Mouse (Mus musculus) myocyte (in vitro differentiated cells): ENCODE data around the gene Gtf3c3. TPM values are rescaled to one million over a fixed set of nuclear protein-coding genes. Genes with fewer than 3 reads are reported as not detected.

Source experiments
- H3K27me3 ChIP-seq: one replicate; pipeline ENCODE4 v1.6.1; 2011; ENCODE audit not compliant: control insufficient read depth, insufficient read depth, insufficient read length
- H3K36me3 ChIP-seq: one replicate; pipeline ENCODE4 v1.6.1; 2011; ENCODE audit not compliant: control insufficient read depth, insufficient read depth
- H3K4me2 ChIP-seq: one replicate; pipeline ENCODE4 v1.6.1; 2011; ENCODE audit warnings: low read depth, control low read depth
- H3K4me3 ChIP-seq: one replicate; pipeline ENCODE4 v1.5.1; 2011; ENCODE audit warnings: mild to moderate bottlenecking, control low read depth, moderate library complexity
- H3K79me2 ChIP-seq: one replicate; pipeline ENCODE4 v1.6.1; 2011; ENCODE audit not compliant: control insufficient read depth, insufficient read depth
- H3ac ChIP-seq: one replicate; pipeline ENCODE4 v1.6.1; 2011; ENCODE audit not compliant: control insufficient read depth, insufficient read length
- CEBPB ChIP-seq: IDR thresholded peaks from 2 replicates; pipeline ENCODE4 v1.6.1; 2011; ENCODE audit warnings: mild to moderate bottlenecking, moderate library complexity; ENCODE audit not compliant: poor library complexity, insufficient read depth, severe bottlenecking
- E2F4 ChIP-seq: IDR thresholded peaks from one replicate; pipeline ENCODE4 v1.6.1; 2011; ENCODE audit warnings: mild to moderate bottlenecking, control low read depth, moderate library complexity; ENCODE audit not compliant: insufficient read depth
- MAX ChIP-seq: IDR thresholded peaks from one replicate; pipeline ENCODE4 v1.6.1; 2011; ENCODE audit warnings: low read depth, mild to moderate bottlenecking, control low read depth
- MYOD1 ChIP-seq, 3 experiments: IDR thresholded peaks; one replicate each; pipeline ENCODE4 v1.6.1; 2011; ENCODE audit warnings: control low read depth in 2 of 3, low read depth in 2 of 3, mild to moderate bottlenecking in 2 of 3, moderate library complexity in 1 of 3; ENCODE audit not compliant: insufficient read length in 2 of 3, control insufficient read depth in 1 of 3
- MYOG ChIP-seq, 3 experiments: IDR thresholded peaks; one replicate each; pipeline ENCODE4 v1.6.1; 2011; ENCODE audit warnings: control low read depth in 2 of 3, low read depth in 2 of 3, mild to moderate bottlenecking in 2 of 3; ENCODE audit not compliant: insufficient read length in 2 of 3, control insufficient read depth in 1 of 3, insufficient read depth in 1 of 3
- POLR2A ChIP-seq: IDR thresholded peaks from one replicate; pipeline ENCODE4 v1.6.1; 2011; ENCODE audit warnings: low read depth, mild to moderate bottlenecking, control low read depth, moderate library complexity; ENCODE audit not compliant: insufficient read length
- POLR2AphosphoS2 ChIP-seq: IDR thresholded peaks from one replicate; pipeline ENCODE4 v1.6.1; 2011; ENCODE audit warnings: low read depth, control low read depth; ENCODE audit not compliant: insufficient read length
- REST ChIP-seq: IDR thresholded peaks from one replicate; pipeline ENCODE4 v1.6.1; 2011; ENCODE audit warnings: mild to moderate bottlenecking, control low read depth, moderate library complexity; ENCODE audit not compliant: insufficient read depth, insufficient read length
- SRF ChIP-seq: IDR thresholded peaks from one replicate; pipeline ENCODE4 v1.6.1; 2011; ENCODE audit warnings: low read depth; ENCODE audit not compliant: control insufficient read depth, insufficient read length
- TCF12 ChIP-seq: IDR thresholded peaks from one replicate; pipeline ENCODE4 v1.6.1; 2011; ENCODE audit warnings: mild to moderate bottlenecking, control low read depth; ENCODE audit not compliant: poor library complexity, insufficient read depth, severe bottlenecking
- TCF3 ChIP-seq: IDR thresholded peaks from one replicate; pipeline ENCODE4 v1.6.1; 2011; ENCODE audit warnings: low read depth, control low read depth; ENCODE audit not compliant: insufficient read length
- USF1 ChIP-seq: IDR thresholded peaks from one replicate; pipeline ENCODE4 v1.6.1; 2011; ENCODE audit warnings: low read depth, mild to moderate bottlenecking, control low read depth, moderate library complexity
- polyA plus RNA-seq: library from polyadenylated mRNA; unstranded; fragments of >200 nt; fragmentation: generic; extraction: Trizol; gene quantifications from one replicate; pipeline ENCODE4 v1.2.1, GENCODE M21; 2012; ENCODE audit warnings: missing spikeins

Gtf3c3 gene
- polyA plus RNA-seq, 1 experiment: 6.0 TPM

DNA sequence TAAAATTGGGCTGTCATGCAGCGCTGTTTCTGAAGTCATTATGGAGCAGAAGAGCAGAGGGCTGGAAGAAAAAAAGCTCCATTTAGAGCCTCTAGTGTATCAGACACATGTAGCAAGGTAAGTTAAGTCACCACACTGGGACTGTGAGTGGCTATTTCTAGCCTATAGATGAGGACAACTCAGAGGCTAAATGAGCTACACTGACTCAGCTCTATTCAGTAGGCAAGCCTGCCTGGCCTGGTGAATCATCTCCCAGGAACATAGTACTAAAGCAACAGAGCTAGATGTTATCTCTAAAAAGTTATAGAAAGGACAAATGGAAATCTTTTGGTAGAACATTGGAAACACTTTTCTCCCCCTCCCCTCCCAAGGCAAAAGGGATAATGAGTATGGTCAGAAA is 28.6 kb upstream of the Gtf3c3 start:
- Histone ChIP-seq H3K4me3 (no peak overlapping the region), H3K27me3 (no peaks in the 10 kb centered on the region), H3K36me3 (no peaks in the 10 kb centered on the region), H3K79me2 (no peaks in the 10 kb centered on the region), H3ac (no peak overlapping the region), H3K4me2 (no peak overlapping the region)
- TF ChIP-seq MAX (no peak), POLR2AphosphoS2 (no peak)

- TF ChIP-seq REST (no peak), MAX (no peak), POLR2A (no peak), E2F4 (no peak), TCF12 (no peak), USF1 (no peak), SRF (no peak), POLR2AphosphoS2 (no peak), MYOG (IDR thresholded peaks at IDR 0.05; ENCODE audit: control insufficient read depth in 1 of 3, insufficient read depth in 1 of 3, insufficient read length in 2 of 3, low read depth in 2 of 3) (no peak), MYOD1 (IDR thresholded peaks at IDR 0.05; ENCODE audit: control insufficient read depth in 1 of 3, insufficient read length in 2 of 3, low read depth in 2 of 3) (no peak), CEBPB (no peak), TCF3 (no peak)
Observed at GRCm38 (mm10) chr1:54452116-54452515, 13.3 kb upstream of the Gtf3c3 start.

GRCm38 (mm10) chr1:54448833-54449232 is 10.1 kb upstream of the Gtf3c3 start:
- Histone ChIP-seq H3K79me2 (no peaks in the 10 kb centered on the region), H3K27me3 (peaks cover 46% of the 10 kb centered on the region), H3K4me2 (no peak overlapping the region), H3ac (no peak overlapping the region), H3K4me3 (no peak overlapping the region), H3K36me3 (no peaks in the 10 kb centered on the region)
- TF ChIP-seq CEBPB (no peak), MAX (no peak), MYOD1 (IDR thresholded peaks at IDR 0.05; ENCODE audit: control insufficient read depth in 1 of 3, insufficient read length in 2 of 3, low read depth in 2 of 3) (no peak), USF1 (no peak), E2F4 (no peak), TCF12 (no peak)

More at GRCm38 (mm10) chr1:54452116-54452515, 13.3 kb upstream of the Gtf3c3 start:
- Histone ChIP-seq H3K27me3 (peaks cover 39% of the 10 kb centered on the region), H3K36me3 (no peaks in the 10 kb centered on the region), H3K4me2 (no peak overlapping the region), H3K4me3 (no peak overlapping the region), H3ac (no peak overlapping the region), H3K79me2 (no peaks in the 10 kb centered on the region)

- Histone ChIP-seq H3K79me2 (no peaks in the 10 kb centered on the region), H3ac (no peak overlapping the region), H3K27me3 (peaks cover 30% of the 10 kb centered on the region), H3K4me3 (no peak overlapping the region), H3K36me3 (no peaks in the 10 kb centered on the region), H3K4me2 (no peak overlapping the region)
- TF ChIP-seq POLR2AphosphoS2 (no peak), MYOG (IDR thresholded peaks at IDR 0.05; ENCODE audit: control insufficient read depth in 1 of 3, insufficient read depth in 1 of 3, insufficient read length in 2 of 3, low read depth in 2 of 3) (no peak), CEBPB (no peak), MAX (no peak), SRF (no peak), MYOD1 (IDR thresholded peaks at IDR 0.05; ENCODE audit: control insufficient read depth in 1 of 3, insufficient read length in 2 of 3, low read depth in 2 of 3) (no peak), USF1 (no peak), TCF12 (no peak), TCF3 (no peak), POLR2A (no peak), E2F4 (no peak), REST (no peak)
Observed at GRCm38 (mm10) chr1:54443641-54444040, 4.9 kb upstream of the Gtf3c3 start.

- Histone ChIP-seq H3K79me2 (peaks cover 10% of the 10 kb centered on the region), H3ac (no peak overlapping the region), H3K4me3 (peak overlapping the region; percentile 74), H3K27me3 (no peaks in the 10 kb centered on the region), H3K4me2 (peak overlapping the region; percentile 53), H3K36me3 (peaks cover 11% of the 10 kb centered on the region)
- TF ChIP-seq POLR2AphosphoS2 (no peak), USF1 (no peak), E2F4 (no peak), MYOD1 (IDR thresholded peaks at IDR 0.05; ENCODE audit: control insufficient read depth in 1 of 3, insufficient read length in 2 of 3, low read depth in 2 of 3) (no peak), SRF (no peak), TCF12 (no peak), POLR2A (no peak), MAX (no peak), CEBPB (no peak)
Observed at GRCm38 (mm10) chr1:54439080-54439476, 307 bp upstream of the Gtf3c3 start.
